Mouse (Mus musculus) lung, postnatal 36 days (tissue): Measurements from ENCODE around the gene Btbd35f29.
"Not testable (repeated sequence)": the region's sequence is repeated elsewhere in the genome, so short reads cannot be mapped to it uniquely, and the experiment has no call there.

Experiments
- DNase-seq: peaks from one replicate; pipeline ENCODE4 v3.0.0; 2022; ENCODE audit warnings: mixed read lengths

The Btbd35f29 gene

GRCm38 (mm10) chrX:31117374-31117773 lies at the start of gene Btbd35f29:
Gene Btbd35f29 (plus strand): TSS chrX:31117674.
- DNase-seq = not testable (repeated sequence)

- DNase-seq = not testable (repeated sequence)
Measured at GRCm38 (mm10) chrX:31141416-31141815, 23.9 kb downstream of the Btbd35f29 start.

GRCm38 (mm10) chrX:31145144-31145543 lies 27.7 kb downstream of the Btbd35f29 start:
- not testable (repeated sequence) for DNase-seq

GRCm38 (mm10) chrX:31145835-31146234 lies 28.4 kb downstream of the Btbd35f29 start:
- DNase-seq = not testable (repeated sequence)

GRCm38 (mm10) chrX:31158534-31159085 lies 41.1 kb downstream of the Btbd35f29 start:
- DNase-seq = not testable (repeated sequence)

GRCm38 (mm10) chrX:31159450-31160322 lies 42.2 kb downstream of the Btbd35f29 start:
- DNase-seq = not testable (repeated sequence)

- not testable (repeated sequence) for DNase-seq
Measured at GRCm38 (mm10) chrX:31160554-31160953, 43.1 kb downstream of the Btbd35f29 start.

- DNase-seq = not testable (repeated sequence)
Measured at GRCm38 (mm10) chrX:31162638-31163037, 45.2 kb downstream of the Btbd35f29 start.

- not testable (repeated sequence) for DNase-seq
Measured at GRCm38 (mm10) chrX:31165193-31165592, 47.7 kb downstream of the Btbd35f29 start.
